ENCODE assay signal across 11 mouse cellular contexts in genomic region chr11:97123282-97123890, GRCm38 (mm10). TPM values are rescaled to one million over a fixed set of nuclear protein-coding genes. Genes with fewer than 3 reads are reported as not detected.
A peak's percentile ranks its signal among the peaks of the same experiment; 100 is the strongest.
DNase-seq lines count a peak whose midpoint lies in the region; ATAC-seq and TF ChIP-seq lines count a peak whose summit lies in the region.
"Had no signal": no experiment of that assay in that cellular context is flagged by ENCODE, and none has a peak within 500 bp of the region (broad histone marks: within the 10 kb centered on the region; RNA-seq: fewer than 3 reads in every experiment).

No protein-coding gene starts in this region.

- H3K27ac ChIP-seq in layer of hippocampus, adult 2 months: no peak overlapping the region

- ATAC-seq in CD4-positive, CD25-positive, alpha-beta regulatory T cell, adult 4 months: no peak
- peak; percentile 44; the same call in 1 of the 2 replicates for ATAC-seq in monocyte, adult 5-6 weeks (replicated peaks; ENCODE audit: insufficient number of reproducible peaks, low FRiP score, low TSS enrichment, poor library complexity, severe bottlenecking)
- ATAC-seq in cerebellum, adult (ENCODE audit: insufficient number of reproducible peaks, low FRiP score, low TSS enrichment): no peak

- H3K4me3 ChIP-seq in layer of hippocampus, adult 2 months: no peak overlapping the region

- peak; percentile 55 for TF ChIP-seq CTCF in layer of hippocampus, adult 2 months (conservative IDR thresholded peaks at IDR 0.05)

- DNase-seq in CD4-positive, CD25-positive, alpha-beta regulatory T cell, adult 2 months (ENCODE audit: low read depth, low spot score): peak; percentile 50
- no peak for DNase-seq in layer of hippocampus, adult 2 months (ENCODE audit: low spot score in 2 of 2)
- DNase-seq in layer of hippocampus, adult 18-20 months (ENCODE audit: low spot score in 2 of 2): no peak
- peak; percentile 75 for DNase-seq in R1 (ENCODE audit: low read depth, low spot score)
- no peak for DNase-seq in right cerebral cortex, adult 2 months (ENCODE audit: low spot score in 2 of 2)
- DNase-seq: adrenal gland, postnatal 25 days; gastrocnemius, postnatal 14 days had no signal

RNA-seq across cellular contexts. Expression of gene Tbx21, which starts 8.3 kb away (rescaled TPM):
- 1 to 10 TPM; 2.2 TPM for polyA plus RNA-seq in CD4-positive, CD25-positive, alpha-beta regulatory T cell, adult 4 months (2017; shearing (Covaris generic))
- under 1 TPM; 0.17 to 0.23 TPM for total RNA-seq in layer of hippocampus, adult 2 months (2021)
- total RNA-seq in layer of hippocampus, adult 18-20 months (2021): under 1 TPM in 1 of 2 experiments, not detected in 1; 0.12 TPM
- 25.3 to 119 TPM (median 30.9 TPM) in 3 replicates for total RNA-seq in monocyte, adult 5-6 weeks (2017)
- polyA plus RNA-seq: intestine, embryonic 14.5 days had no signal

RNA-seq across cellular contexts. Expression of gene Tbkbp1, which starts 27.9 kb away (rescaled TPM):
- under 1 TPM in 1 of 2 experiments, not detected in 1; 0.09 TPM for polyA plus RNA-seq in CD4-positive, CD25-positive, alpha-beta regulatory T cell, adult 4 months (2017; shearing (Covaris generic))
- 10 to 100 TPM; 91.8 to 96.9 TPM for total RNA-seq in layer of hippocampus, adult 2 months (2021)
- total RNA-seq in layer of hippocampus, adult 18-20 months (2021): 100 to 1,000 TPM in 1 of 2 experiments, 10 to 100 TPM in 1; 98.1 to 100 TPM
- total RNA-seq in monocyte, adult 5-6 weeks (2017): 23.2 to 34.3 TPM (median 24.7 TPM) in 3 replicates

Comparison
In these comparisons a context has a peak if more than half of its experiments do, and no peak if none do; other contexts are left out.
1. DNase-seq: peak in CD4-positive, CD25-positive, alpha-beta regulatory T cell, adult 2 months (single experiment) and R1 (single experiment); none in layer of hippocampus, adult 2 months (0 of 2), layer of hippocampus, adult 18-20 months (0 of 2) and right cerebral cortex, adult 2 months (0 of 2).
2. RNA of gene Tbx21, which starts 8.3 kb away (total RNA-seq): 25.3 to 119 TPM in monocyte, adult 5-6 weeks; 0.17 to 0.23 TPM in layer of hippocampus, adult 2 months and 0.12 TPM in layer of hippocampus, adult 18-20 months; every median in the first group is over 10 times any median in the second.